Mouse (Mus musculus) liver, embryonic 14.5 days (tissue): ENCODE results near the gene Nrg3. TPM values are rescaled to one million over a fixed set of nuclear protein-coding genes. Genes with fewer than 3 reads are reported as not detected.
"Not testable (repeated sequence)": the region's sequence is repeated elsewhere in the genome, so short reads cannot be mapped to it uniquely, and the experiment has no call there.

Source experiments
- ATAC-seq: fragments of 200-750 bp; cut with Nextera tagmentation; 2 replicates; pipeline ENCODE4 v1.8.0; 2017; ENCODE audit warnings: moderate number of reproducible peaks, mild to moderate bottlenecking, moderate library complexity; ENCODE audit not compliant: insufficient read depth
- DNase-seq, 3 experiments: peaks; one replicate each; pipeline ENCODE4 v3.0.0-alpha.2; 2012 to 2013; ENCODE audit warnings: low read depth in 3 of 3, low spot score in 3 of 3
- H3K27ac ChIP-seq: fragments of 300-500 bp; sonication (generic); 2 replicates; pipeline ENCODE4 v1.5.1; 2014; ENCODE audit warnings: moderate library complexity, mild to moderate bottlenecking, control low read depth, inconsistent platforms
- H3K27me3 ChIP-seq: fragments of 300-500 bp; sonication (generic); 2 replicates; pipeline ENCODE4 v1.6.1; 2014; ENCODE audit warnings: mild to moderate bottlenecking, low read length, moderate library complexity; ENCODE audit not compliant: control insufficient read depth, insufficient read depth
- H3K36me3 ChIP-seq: fragments of 300-500 bp; sonication (generic); replicated peaks from 2 replicates; pipeline ENCODE4 v1.6.1; 2014; ENCODE audit warnings: low read depth; ENCODE audit not compliant: control insufficient read depth, insufficient read depth
- H3K4me1 ChIP-seq, 2 experiments: fragments of 200-500 bp in 1 of 2; fragments of 300-500 bp in 1 of 2; sonication (generic) in 1 of 2; replicated peaks; 2 replicates each; pipeline ENCODE4 v1.6.1; 2012 to 2014; ENCODE audit warnings: antibody characterized with exemption in 1 of 2, inconsistent platforms in 1 of 2, low read length in 1 of 2; ENCODE audit not compliant: control insufficient read depth in 2 of 2, insufficient read depth in 2 of 2
- H3K4me2 ChIP-seq: fragments of 300-500 bp; sonication (generic); 2 replicates; pipeline ENCODE4 v1.6.1; 2014; ENCODE audit warnings: low read depth, mild to moderate bottlenecking, control low read depth, moderate library complexity
- H3K4me3 ChIP-seq, 2 experiments: fragments of 200-500 bp in 1 of 2; fragments of 300-500 bp in 1 of 2; sonication (generic) in 1 of 2; 2 replicates each; pipeline ENCODE4 v1.5.1; 2012 to 2014; ENCODE audit warnings: low read depth in 2 of 2, low read length in 2 of 2, mild to moderate bottlenecking in 2 of 2, control low read depth in 1 of 2, inconsistent platforms in 1 of 2, moderate library complexity in 1 of 2; ENCODE audit not compliant: insufficient read depth in 1 of 2
- H3K9ac ChIP-seq: fragments of 300-500 bp; sonication (generic); replicated peaks from 2 replicates; pipeline ENCODE4 v1.6.1; 2014; ENCODE audit warnings: mild to moderate bottlenecking, control low read depth, moderate library complexity
- H3K9me3 ChIP-seq: fragments of 300-500 bp; sonication (generic); 2 replicates; pipeline ENCODE4 v1.6.1; 2016; ENCODE audit warnings: low read length, mixed read lengths; ENCODE audit not compliant: control insufficient read depth
- CTCF ChIP-seq: IDR thresholded peaks from 2 replicates; pipeline ENCODE4 v1.5.1; 2016; ENCODE audit warnings: antibody characterized with exemption, low read depth, control low read depth
- EP300 ChIP-seq: IDR thresholded peaks from 2 replicates; pipeline ENCODE4 v1.6.1; 2016; ENCODE audit warnings: antibody characterized with exemption, low read depth
- WGBS: fragments of 180-500 bp; shearing (Covaris S2); extraction: QIAGEN DNeasy Blood & Tissue Kit; methylation state at CpG from one replicate; pipeline ENCODE4 v1.1.7; 2014; ENCODE audit not compliant: insufficient replicate concordance; 5-methylcytosine and 5-hydroxymethylcytosine counted together
- polyA plus RNA-seq, 2 experiments: library from polyadenylated mRNA; depleted of rRNA in 1 of 2; stranded (reverse) in 1 of 2; unstranded in 1 of 2; fragments of >200 nt; fragmentation: Nextera tagmentation in 1 of 2; extraction: Ambion mirVana in 1 of 2; gene quantifications; 2 replicates each; pipeline versions ENCODE4 v1.2.1 to v1.2.3; 2012 to 2014

The Nrg3 gene
- polyA plus RNA-seq, 2 experiments = not detected

DNA sequence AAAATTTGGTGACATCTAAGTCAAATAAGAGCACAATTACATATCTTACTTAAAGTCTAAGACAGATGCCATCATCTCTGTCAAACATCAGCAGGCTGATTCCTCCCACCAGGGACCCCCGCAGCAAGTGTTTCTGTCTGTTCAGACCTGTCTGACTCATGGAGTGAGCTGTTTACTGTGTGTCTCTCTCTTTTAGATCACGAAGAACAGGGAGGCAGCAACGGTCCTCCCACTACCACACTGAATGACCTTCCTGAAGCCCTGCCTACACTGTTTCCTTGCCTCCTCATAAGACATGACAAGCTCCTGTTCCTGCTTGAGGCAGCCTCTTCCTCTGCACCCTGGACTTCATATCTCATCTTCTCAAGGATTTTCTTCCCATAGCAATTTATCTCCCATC lies 312.7 kb downstream of the Nrg3 start:
- H3K27me3 ChIP-seq = no peaks in the 10 kb centered on the region
- no peak overlapping the region for H3K4me3 ChIP-seq
- WGBS = 44% methylated on average over 3 of the region's 3 CpGs
- H3K4me2 ChIP-seq = no peak overlapping the region
- H3K9ac ChIP-seq = no peak overlapping the region
- DNase-seq = no peak
- H3K4me1 ChIP-seq = no peaks in the 10 kb centered on the region
- H3K9me3 ChIP-seq = no peaks in the 10 kb centered on the region
- no peak overlapping the region for H3K27ac ChIP-seq
- ATAC-seq = no peak
- no peak for TF ChIP-seq EP300
- TF ChIP-seq CTCF = no peak
- H3K36me3 ChIP-seq = no peaks in the 10 kb centered on the region

DNA sequence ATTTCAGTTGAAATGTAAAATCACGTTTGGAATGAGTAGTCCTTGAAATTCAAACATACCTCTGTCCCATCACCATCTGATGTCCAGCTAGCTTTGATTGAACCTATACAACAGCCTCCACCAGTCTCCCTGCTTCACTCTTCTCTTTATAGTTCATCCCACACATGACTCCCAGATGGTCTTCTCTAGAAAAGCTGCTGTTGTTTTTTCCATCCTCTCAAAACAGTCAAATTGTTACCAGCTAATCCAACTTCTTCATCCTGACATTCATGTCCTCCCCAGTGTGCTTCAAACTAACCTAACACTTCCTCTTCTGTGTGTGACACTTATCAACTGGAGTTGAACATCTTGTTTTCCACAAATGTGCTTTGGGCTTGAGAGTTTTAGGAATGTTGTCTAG lies 317.4 kb downstream of the Nrg3 start:
- no peaks in the 10 kb centered on the region for H3K4me1 ChIP-seq
- no peak overlapping the region for H3K9ac ChIP-seq
- 21% methylated on average over 1 of the region's 1 CpGs for WGBS
- H3K27ac ChIP-seq = no peak overlapping the region
- DNase-seq (no peak), ATAC-seq (no peak)
- no peaks in the 10 kb centered on the region for H3K9me3 ChIP-seq
- TF ChIP-seq CTCF (no peak), EP300 (no peak)
- no peaks in the 10 kb centered on the region for H3K36me3 ChIP-seq
- H3K4me2 ChIP-seq = no peak overlapping the region
- no peak overlapping the region for H3K4me3 ChIP-seq
- no peaks in the 10 kb centered on the region for H3K27me3 ChIP-seq

DNA sequence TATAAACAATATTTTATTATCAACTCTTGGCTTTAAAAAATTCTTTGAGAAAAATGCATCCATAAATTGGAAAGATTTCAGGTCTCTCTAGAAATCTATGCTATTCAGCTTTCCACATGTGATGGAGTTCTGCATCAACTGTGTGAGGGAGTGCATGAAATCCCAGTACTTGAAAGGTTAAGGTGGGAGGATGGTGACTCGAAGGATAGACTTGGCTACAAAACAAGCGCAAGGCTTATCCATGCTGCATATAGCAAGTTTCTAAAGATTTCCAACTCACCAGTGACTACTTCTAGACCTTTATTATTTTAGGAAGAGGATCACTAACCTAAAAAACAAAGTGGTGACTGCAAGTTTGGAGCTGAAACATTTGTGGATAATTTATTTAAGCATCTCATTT lies 343.1 kb downstream of the Nrg3 start:
- Histone ChIP-seq H3K4me1 (no peaks in the 10 kb centered on the region), H3K27me3 (no peaks in the 10 kb centered on the region), H3K4me2 (no peak overlapping the region), H3K9me3 (no peaks in the 10 kb centered on the region), H3K9ac (no peak overlapping the region), H3K4me3 (no peak overlapping the region), H3K27ac (no peak overlapping the region), H3K36me3 (no peaks in the 10 kb centered on the region)
- TF ChIP-seq EP300 (no peak), CTCF (no peak)
- ATAC-seq (no peak), DNase-seq (no peak)
- WGBS = 72% methylated on average over 2 of the region's 2 CpGs

DNA sequence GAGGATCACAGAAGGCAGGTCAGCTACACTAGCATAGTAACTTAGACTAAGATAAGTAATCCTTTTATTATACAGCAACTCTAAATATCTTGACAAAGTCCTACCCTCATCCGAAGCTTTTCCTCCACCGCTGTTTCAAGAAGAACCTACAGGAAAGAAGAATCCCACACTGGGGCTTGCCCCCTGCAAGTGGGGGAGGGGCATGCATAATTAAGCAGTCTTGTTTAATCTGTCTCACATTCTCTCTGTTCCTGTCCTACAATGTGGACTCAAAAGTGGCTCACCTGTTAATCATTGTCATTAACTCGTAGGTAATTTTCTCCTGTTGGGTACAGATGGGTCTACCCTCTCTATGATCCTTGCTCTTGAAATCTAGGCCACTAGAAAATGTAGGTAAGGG lies 354.9 kb downstream of the Nrg3 start:
- H3K27me3 ChIP-seq = no peaks in the 10 kb centered on the region
- no peaks in the 10 kb centered on the region for H3K4me1 ChIP-seq
- ATAC-seq (no peak), DNase-seq (no peak)
- no peaks in the 10 kb centered on the region for H3K9me3 ChIP-seq
- no peak overlapping the region for H3K9ac ChIP-seq
- no peaks in the 10 kb centered on the region for H3K36me3 ChIP-seq
- H3K27ac ChIP-seq = no peak overlapping the region
- H3K4me2 ChIP-seq = no peak overlapping the region
- WGBS = 45% methylated on average over 3 of the region's 3 CpGs
- no peak for TF ChIP-seq EP300
- TF ChIP-seq CTCF = no peak
- H3K4me3 ChIP-seq = no peak overlapping the region

DNA sequence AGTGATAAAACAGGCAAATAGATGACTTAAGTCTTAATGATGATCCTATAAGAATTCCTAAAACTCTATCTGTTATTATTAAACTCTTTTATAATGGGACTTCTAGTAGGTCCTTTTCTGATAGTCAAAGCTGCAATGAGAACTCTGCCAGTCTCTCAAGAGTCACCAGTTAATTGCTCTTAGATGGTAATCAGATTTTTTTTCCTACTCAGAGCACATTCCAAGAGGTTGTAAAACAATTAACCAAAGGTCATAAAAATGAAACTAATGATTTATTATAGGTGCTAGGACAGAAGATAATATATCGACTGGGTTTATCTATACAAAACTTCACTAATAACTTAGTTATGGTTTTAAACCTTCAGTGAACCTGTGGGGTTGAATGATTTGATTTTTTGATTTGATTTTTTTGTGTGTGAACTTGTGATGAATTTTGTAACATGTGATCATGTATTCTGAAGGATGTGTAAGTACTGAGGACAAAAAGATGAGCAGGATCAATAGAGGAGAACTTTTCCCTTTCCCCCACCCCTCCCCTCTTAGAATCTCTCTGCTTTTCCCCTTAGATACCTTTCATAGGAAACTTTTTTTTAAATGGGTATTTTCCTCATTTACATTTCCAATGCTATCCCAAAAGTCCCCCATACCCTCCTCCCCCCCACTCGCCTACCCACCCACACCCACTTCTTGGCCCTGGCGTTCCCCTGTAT lies 356.2 kb downstream of the Nrg3 start:
- H3K9me3 ChIP-seq, ATAC-seq, H3K9ac ChIP-seq, H3K4me3 ChIP-seq, H3K27ac ChIP-seq, H3K4me2 ChIP-seq, H3K27me3 ChIP-seq, DNase-seq, H3K36me3 ChIP-seq, H3K4me1 ChIP-seq: not testable (repeated sequence)
- 47% methylated on average over 3 of the region's 3 CpGs for WGBS
